Comparison of ENCODE assay signal across 11 mouse cellular contexts in genomic region chr15:25363636-25364035, GRCm38 (mm10). TPM values are rescaled to one million over a fixed set of nuclear protein-coding genes. Genes with fewer than 3 reads are reported as not detected.
DNase-seq lines count a peak whose midpoint lies in the region; ATAC-seq and TF ChIP-seq lines count a peak whose summit lies in the region.
"Had no signal": no experiment of that assay in that cellular context is flagged by ENCODE, and none has a peak within 500 bp of the region (broad histone marks: within the 10 kb centered on the region; RNA-seq: fewer than 3 reads in every experiment).

No protein-coding gene starts in this region.

- peaks cover 3% of the 10 kb centered on the region; the same call in 1 of the 2 replicates for H3K36me3 ChIP-seq in forebrain, embryonic 16.5 days (ENCODE audit: control insufficient read depth, insufficient read depth)
- peaks cover 11% of the 10 kb centered on the region; the same call in 1 of the 2 replicates for H3K36me3 ChIP-seq in forebrain, embryonic 12.5 days (replicated peaks)
- H3K36me3 ChIP-seq in hindbrain, embryonic 14.5 days (replicated peaks; ENCODE audit: control insufficient read depth, insufficient read depth), result peaks cover 22% of the 10 kb centered on the region
- H3K36me3 ChIP-seq in hindbrain, embryonic 16.5 days (ENCODE audit: control insufficient read depth, insufficient read depth, low read length), result no peaks in the 10 kb centered on the region; the same call in 1 of the 2 replicates
- 0 out of 2 replicates have a peak, but pooled peaks cover 6% of the 10 kb centered on the region for H3K36me3 ChIP-seq in lung, embryonic 15.5 days
- H3K36me3 ChIP-seq in midbrain, embryonic 15.5 days (replicated peaks), result no peaks in the 10 kb centered on the region
- H3K36me3 ChIP-seq: liver, embryonic 13.5 days; stomach, embryonic 15.5 days had no signal

- ATAC-seq in forebrain, embryonic 16.5 days, result no peak
- no peak for ATAC-seq in forebrain, embryonic 12.5 days (ENCODE audit: low FRiP score)
- no peak for ATAC-seq in hindbrain, embryonic 14.5 days (ENCODE audit: low FRiP score)
- no peak for ATAC-seq in hindbrain, embryonic 16.5 days
- no peak for ATAC-seq in lung, embryonic 15.5 days (ENCODE audit: borderline replicate concordance, extremely low read depth, low FRiP score, low TSS enrichment)
- no peak for ATAC-seq in midbrain, embryonic 15.5 days (replicated peaks)

- no peaks in the 10 kb centered on the region for H3K9me3 ChIP-seq in forebrain, embryonic 16.5 days (ENCODE audit: control insufficient read depth, low read length)
- H3K9me3 ChIP-seq in forebrain, embryonic 12.5 days, result no peaks in the 10 kb centered on the region
- H3K9me3 ChIP-seq in hindbrain, embryonic 14.5 days (ENCODE audit: control insufficient read depth, low read length), result no peaks in the 10 kb centered on the region
- no peaks in the 10 kb centered on the region for H3K9me3 ChIP-seq in hindbrain, embryonic 16.5 days (ENCODE audit: control insufficient read depth, low read length)
- no peaks in the 10 kb centered on the region for H3K9me3 ChIP-seq in lung, embryonic 15.5 days
- no peaks in the 10 kb centered on the region for H3K9me3 ChIP-seq in midbrain, embryonic 15.5 days
- H3K9me3 ChIP-seq: liver, embryonic 13.5 days; stomach, embryonic 15.5 days had no signal

- WGBS in forebrain, embryonic 16.5 days, result 70% methylated on average over 9 of the region's 9 CpGs
- 85% methylated on average over 9 of the region's 9 CpGs for WGBS in forebrain, embryonic 12.5 days
- 75% methylated on average over 9 of the region's 9 CpGs for WGBS in hindbrain, embryonic 14.5 days
- 66% methylated on average over 9 of the region's 9 CpGs for WGBS in hindbrain, embryonic 16.5 days
- 88% methylated on average over 9 of the region's 9 CpGs for WGBS in lung, embryonic 15.5 days
- WGBS in lung, adult 2 months, result 91% methylated on average over 9 of the region's 9 CpGs
- 76% methylated on average over 9 of the region's 9 CpGs for WGBS in midbrain, embryonic 15.5 days

- no peak overlapping the region for H3K4me3 ChIP-seq in forebrain, embryonic 16.5 days (replicated peaks; ENCODE audit: low read length)
- no peak overlapping the region for H3K4me3 ChIP-seq in forebrain, embryonic 12.5 days (replicated peaks)
- no peak overlapping the region for H3K4me3 ChIP-seq in hindbrain, embryonic 14.5 days (replicated peaks; ENCODE audit: low read length)
- no peak overlapping the region for H3K4me3 ChIP-seq in hindbrain, embryonic 16.5 days (ENCODE audit: low read length)
- no peak overlapping the region for H3K4me3 ChIP-seq in lung, embryonic 15.5 days
- H3K4me3 ChIP-seq in lung, adult 2 months (replicated peaks; ENCODE audit: extremely low read depth, low read depth, low read length), result no peak overlapping the region
- H3K4me3 ChIP-seq in midbrain, embryonic 15.5 days, result no peak overlapping the region

- peak overlapping the region; percentile 45; the same call in 1 of the 2 replicates for H3K4me2 ChIP-seq in forebrain, embryonic 16.5 days (ENCODE audit: low read length)
- H3K4me2 ChIP-seq in forebrain, embryonic 12.5 days, result no peak overlapping the region
- peak overlapping the region; percentile 50; the same call in 1 of the 2 replicates for H3K4me2 ChIP-seq in hindbrain, embryonic 14.5 days (replicated peaks)
- no peak overlapping the region; the same call in 1 of the 2 replicates for H3K4me2 ChIP-seq in hindbrain, embryonic 16.5 days (ENCODE audit: low read length)
- peak overlapping the region; percentile 70; the same call in 1 of the 2 replicates for H3K4me2 ChIP-seq in lung, embryonic 15.5 days
- H3K4me2 ChIP-seq in midbrain, embryonic 15.5 days, result peak overlapping the region; percentile 39; the same call in 1 of the 2 replicates

- H3K9ac ChIP-seq in forebrain, embryonic 16.5 days (replicated peaks; ENCODE audit: low read depth, low read length), result no peak overlapping the region
- no peak overlapping the region for H3K9ac ChIP-seq in forebrain, embryonic 12.5 days
- 0 out of 2 replicates have a peak overlapping the region, but pooled peaks have one; percentile 34 for H3K9ac ChIP-seq in hindbrain, embryonic 14.5 days
- H3K9ac ChIP-seq in hindbrain, embryonic 16.5 days (ENCODE audit: low read depth, low read length), result no peak overlapping the region
- no peak overlapping the region for H3K9ac ChIP-seq in lung, embryonic 15.5 days
- no peak overlapping the region; the same call in 1 of the 2 replicates for H3K9ac ChIP-seq in midbrain, embryonic 15.5 days

- TF ChIP-seq CTCF in lung, adult 2 months (IDR thresholded peaks at IDR 0.05; ENCODE audit: insufficient read depth, low read length), result no peak

- peaks cover 49% of the 10 kb centered on the region for H3K4me1 ChIP-seq in forebrain, embryonic 16.5 days (replicated peaks; ENCODE audit: control insufficient read depth, insufficient read depth, low read length)
- H3K4me1 ChIP-seq in forebrain, embryonic 12.5 days, result peaks cover 73% of the 10 kb centered on the region
- H3K4me1 ChIP-seq in hindbrain, embryonic 14.5 days (replicated peaks; ENCODE audit: control insufficient read depth, insufficient read depth, low read length), result peaks cover 61% of the 10 kb centered on the region
- peaks cover 31% of the 10 kb centered on the region for H3K4me1 ChIP-seq in hindbrain, embryonic 16.5 days (ENCODE audit: control insufficient read depth, insufficient read depth, low read depth, low read length)
- peaks cover 6% of the 10 kb centered on the region; the same call in 1 of the 2 replicates for H3K4me1 ChIP-seq in lung, embryonic 15.5 days
- no peaks in the 10 kb centered on the region for H3K4me1 ChIP-seq in lung, adult 2 months (ENCODE audit: control insufficient read depth, insufficient read depth, low read length)
- H3K4me1 ChIP-seq in midbrain, embryonic 15.5 days, result peaks cover 75% of the 10 kb centered on the region
- H3K4me1 ChIP-seq: liver, embryonic 13.5 days had no signal

- TF ChIP-seq POLR2A in lung, adult 2 months (IDR thresholded peaks at IDR 0.05; ENCODE audit: borderline replicate concordance, extremely low read depth, low read depth, low read length), result no peak

- H3K27me3 ChIP-seq in forebrain, embryonic 16.5 days (replicated peaks; ENCODE audit: control insufficient read depth, insufficient read depth, low read length), result no peaks in the 10 kb centered on the region
- no peaks in the 10 kb centered on the region for H3K27me3 ChIP-seq in forebrain, embryonic 12.5 days
- H3K27me3 ChIP-seq in hindbrain, embryonic 14.5 days (ENCODE audit: control insufficient read depth, insufficient read depth, low read length), result no peaks in the 10 kb centered on the region
- no peaks in the 10 kb centered on the region for H3K27me3 ChIP-seq in hindbrain, embryonic 16.5 days (replicated peaks; ENCODE audit: control insufficient read depth, insufficient read depth, low read length)
- no peaks in the 10 kb centered on the region for H3K27me3 ChIP-seq in lung, embryonic 15.5 days
- H3K27me3 ChIP-seq in midbrain, embryonic 15.5 days (replicated peaks), result no peaks in the 10 kb centered on the region
- H3K27me3 ChIP-seq: stomach, embryonic 15.5 days had no signal

- H3K27ac ChIP-seq in forebrain, embryonic 16.5 days (ENCODE audit: low read length), result no peak overlapping the region
- no peak overlapping the region for H3K27ac ChIP-seq in forebrain, embryonic 12.5 days
- peak overlapping the region; percentile 76; the same call in 1 of the 2 replicates for H3K27ac ChIP-seq in hindbrain, embryonic 14.5 days
- H3K27ac ChIP-seq in hindbrain, embryonic 16.5 days (ENCODE audit: low read depth, low read length), result no peak overlapping the region
- H3K27ac ChIP-seq in lung, embryonic 15.5 days, result no peak overlapping the region
- H3K27ac ChIP-seq in midbrain, embryonic 15.5 days, result peak overlapping the region; percentile 70; the same call in 1 of the 2 replicates
- H3K27ac ChIP-seq: liver, embryonic 13.5 days; stomach, embryonic 15.5 days had no signal

- no peak for DNase-seq in hindbrain, embryonic 14.5 days (ENCODE audit: low spot score)
- DNase-seq in lung, adult 2 months, result no peak
- DNase-seq in ovary, postnatal 10 days (ENCODE audit: low spot score), result no peak
- DNase-seq: cerebellum, adult 9-11 months; liver, embryonic 13.5 days had no signal

RNA-seq across cellular contexts. Expression of gene Basp1, which starts 49.9 kb away (rescaled TPM):
- polyA plus RNA-seq in forebrain, embryonic 16.5 days (2015; fragmentation: Nextera tagmentation; extraction: Ambion mirVana), result 198 and 206 TPM in 2 replicates
- 154 and 231 TPM in 2 replicates for polyA plus RNA-seq in forebrain, embryonic 12.5 days (2016; fragmentation: Nextera tagmentation; extraction: Ambion mirVana)
- polyA plus RNA-seq in hindbrain, embryonic 14.5 days (2014; fragmentation: Nextera tagmentation; extraction: Ambion mirVana), result 262 and 283 TPM in 2 replicates
- polyA plus RNA-seq in hindbrain, embryonic 16.5 days (2015; fragmentation: Nextera tagmentation; extraction: Ambion mirVana), result 148 and 150 TPM in 2 replicates
- 28.4 and 32.1 TPM in 2 replicates for polyA plus RNA-seq in lung, embryonic 15.5 days (2015; fragmentation: Nextera tagmentation; extraction: Ambion mirVana)
- polyA plus RNA-seq in lung, adult 2 months (2012; rRNA removed), result 4.9 TPM in 2 replicates
- 375 and 400 TPM in 2 replicates for polyA plus RNA-seq in midbrain, embryonic 15.5 days (2015; fragmentation: Nextera tagmentation; extraction: Ambion mirVana)

Comparison
In these comparisons a context has a peak if more than half of its experiments do, and no peak if none do; other contexts are left out.
1. H3K27ac ChIP-seq: peak in hindbrain, embryonic 14.5 days (single experiment) and midbrain, embryonic 15.5 days (single experiment); none in forebrain, embryonic 16.5 days (single experiment), forebrain, embryonic 12.5 days (single experiment), hindbrain, embryonic 16.5 days (single experiment) and lung, embryonic 15.5 days (single experiment).
2. H3K4me2 ChIP-seq: peak in forebrain, embryonic 16.5 days (single experiment), hindbrain, embryonic 14.5 days (single experiment), lung, embryonic 15.5 days (single experiment) and midbrain, embryonic 15.5 days (single experiment); none in forebrain, embryonic 12.5 days (single experiment) and hindbrain, embryonic 16.5 days (single experiment).